Mouse (Mus musculus) erythroblast, embryonic 14.5 days (primary cell): ENCODE measurements around the gene Gad2.

Experiments
- GATA1 ChIP-seq: IDR thresholded peaks from 2 replicates; pipeline ENCODE4 v1.6.1; 2012; ENCODE audit warnings: low read length, inconsistent platforms, mixed read lengths
- TAL1 ChIP-seq: IDR thresholded peaks from 3 replicates; pipeline ENCODE4 v1.6.1; 2012; ENCODE audit warnings: low read length, inconsistent platforms, mixed read lengths

DNA sequence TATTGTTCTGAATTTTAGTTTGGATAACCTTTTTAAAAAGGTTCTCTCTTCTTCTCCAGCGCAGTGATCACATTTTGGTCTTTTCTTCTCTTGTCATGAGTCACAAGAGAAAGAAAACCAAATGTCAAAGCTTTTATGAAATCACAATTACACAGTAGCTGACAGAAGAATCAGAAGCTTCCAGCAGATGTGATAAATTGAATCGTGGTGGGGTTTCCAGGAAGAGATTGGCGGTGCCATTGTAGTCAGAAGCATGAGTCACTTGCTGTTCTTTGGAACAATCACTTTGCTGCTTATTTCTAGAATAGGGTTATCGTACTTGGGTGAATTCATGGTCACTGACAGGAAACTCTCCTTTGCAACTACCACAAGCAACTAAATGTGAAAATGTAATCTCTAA, 57.9 kb downstream of the Gad2 start:
- no peak for TF ChIP-seq GATA1
- no peak for TF ChIP-seq TAL1
